Mouse (Mus musculus) hindbrain, postnatal 0 days (tissue): Measurements from ENCODE around the gene Usp16. TPM values are rescaled to one million over a fixed set of nuclear protein-coding genes. Genes with fewer than 3 reads are reported as not detected.

Source experiments
- ATAC-seq: fragments of 200-750 bp; cut with Nextera tagmentation; 2 replicates; pipeline ENCODE4 v1.8.0; 2017; ENCODE audit warnings: mild to moderate bottlenecking, moderate TSS enrichment, moderate library complexity
- DNase-seq: peaks from one replicate; pipeline ENCODE4 v3.0.0-alpha.2; 2015; ENCODE audit warnings: low spot score
- H3K27ac ChIP-seq: fragments of 300-500 bp; sonication (generic); 2 replicates; pipeline ENCODE4 v1.5.1; 2014; ENCODE audit warnings: mild to moderate bottlenecking
- H3K27me3 ChIP-seq: fragments of 300-500 bp; sonication (generic); 2 replicates; pipeline ENCODE4 v1.6.1; 2014; ENCODE audit warnings: low read length, mixed read lengths; ENCODE audit not compliant: insufficient read depth
- H3K36me3 ChIP-seq: fragments of 300-500 bp; sonication (generic); 2 replicates; pipeline ENCODE4 v1.6.1; 2014; ENCODE audit warnings: low read length, mixed read lengths; ENCODE audit not compliant: insufficient read depth
- H3K4me1 ChIP-seq: fragments of 300-500 bp; sonication (generic); 2 replicates; pipeline ENCODE4 v1.6.1; 2014; ENCODE audit warnings: antibody characterized with exemption, low read length, mixed read lengths; ENCODE audit not compliant: insufficient read depth
- H3K4me2 ChIP-seq: fragments of 300-500 bp; sonication (generic); 2 replicates; pipeline ENCODE4 v1.6.1; 2014; ENCODE audit warnings: low read depth, mild to moderate bottlenecking, low read length, moderate library complexity, mixed read lengths
- H3K4me3 ChIP-seq: fragments of 300-500 bp; sonication (generic); 2 replicates; pipeline ENCODE4 v1.5.1; 2014; ENCODE audit warnings: low read length
- H3K9ac ChIP-seq: fragments of 300-500 bp; sonication (generic); replicated peaks from 2 replicates; pipeline ENCODE4 v1.6.1; 2014; ENCODE audit warnings: mild to moderate bottlenecking, low read length, moderate library complexity, mixed read lengths
- H3K9me3 ChIP-seq: fragments of 300-500 bp; sonication (generic); 2 replicates; pipeline ENCODE4 v1.6.1; 2016; ENCODE audit warnings: low read length, mixed read lengths
- CTCF ChIP-seq: IDR thresholded peaks from 2 replicates; pipeline ENCODE4 v1.5.1; 2016; ENCODE audit warnings: antibody characterized with exemption, control low read depth, low read depth
- WGBS: fragments of 180-500 bp; shearing (Covaris S2); extraction: QIAGEN DNeasy Blood & Tissue Kit; methylation state at CpG from one replicate; pipeline ENCODE4 v1.1.7; 2014; 5-methylcytosine and 5-hydroxymethylcytosine counted together
- polyA plus RNA-seq: library from polyadenylated mRNA; unstranded; fragments of >200 nt; fragmentation: Nextera tagmentation; extraction: Ambion mirVana; gene quantifications from 2 replicates; pipeline ENCODE4 v1.2.1, GENCODE M21; 2015
- total RNA-seq: library from RNA; depleted of rRNA; stranded (reverse); fragments of >200 nt; gene quantifications from 2 replicates; pipeline ENCODE4 v1.2.3, GENCODE M21; 2014

The Usp16 gene
- total and polyA plus RNA-seq, 2 experiments from 2014 or later = 32.2 to 42.9 TPM

DNA sequence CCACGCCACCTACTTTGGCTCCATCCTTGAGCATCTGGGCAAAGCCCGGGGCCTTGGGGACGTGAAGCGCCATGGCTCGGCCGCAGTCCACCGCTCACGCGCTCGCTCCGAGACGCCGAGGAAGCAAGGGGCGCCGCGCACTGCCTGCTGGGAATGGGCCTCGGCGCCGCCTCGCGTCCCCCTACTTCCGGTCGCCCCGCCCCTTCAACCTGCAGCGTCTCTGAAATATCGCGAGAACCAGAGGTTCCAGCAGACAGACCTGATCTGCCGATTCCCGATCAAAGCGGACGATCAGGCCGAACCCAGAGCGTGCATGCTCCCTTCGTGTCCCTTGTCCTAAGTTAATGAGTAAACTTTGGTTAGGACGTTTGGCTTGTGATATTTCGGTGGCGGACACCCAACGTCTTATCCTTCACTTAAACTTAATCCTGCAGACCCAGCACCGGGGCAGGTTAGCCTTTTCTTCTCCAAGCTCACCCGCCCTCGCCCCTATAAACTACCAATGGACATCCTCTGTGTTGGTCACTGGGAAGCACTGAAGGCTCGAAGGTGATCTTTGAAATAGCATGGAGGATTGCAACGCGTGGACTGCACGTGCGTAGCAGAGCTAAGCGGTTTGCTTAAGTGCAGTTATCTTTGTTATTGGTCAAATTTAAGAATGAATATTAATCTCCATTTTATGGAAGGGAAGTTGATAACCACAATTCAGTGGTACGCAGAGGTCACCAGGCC is 41.4 kb downstream of the Usp16 start, which contains the start of gene Cct8:
TSS of gene Cct8 (minus strand) at position 158 of the 732 bp plus-strand sequence.
- ATAC-seq (peak; percentile 97), DNase-seq (peak; percentile 99)
- WGBS = under 1% methylated on average over 48 of the region's 48 CpGs
- H3K4me3 ChIP-seq = peak within 1 kb of the TSS; percentile 98
- H3K27ac ChIP-seq = peak within 1 kb of the TSS; percentile 93
- H3K27me3 ChIP-seq = no peaks in the 10 kb centered on the region
- H3K36me3 ChIP-seq = peaks cover 19% of the 10 kb centered on the region
- peak within 1 kb of the TSS; percentile 98 for H3K9ac ChIP-seq
- TF ChIP-seq CTCF = no peak
- no peaks in the 10 kb centered on the region for H3K9me3 ChIP-seq
- peaks cover 11% of the 10 kb centered on the region for H3K4me1 ChIP-seq
- peak within 1 kb of the TSS; percentile 64 for H3K4me2 ChIP-seq

GRCm38 (mm10) chr16:87496728-87497127 is 42.2 kb downstream of the Usp16 start:
- H3K9ac ChIP-seq = no peak overlapping the region
- ATAC-seq (no peak), DNase-seq (no peak)
- peaks cover 11% of the 10 kb centered on the region for H3K4me1 ChIP-seq
- peaks cover 11% of the 10 kb centered on the region for H3K36me3 ChIP-seq
- WGBS = 91% methylated on average over 2 of the region's 2 CpGs
- H3K27me3 ChIP-seq = no peaks in the 10 kb centered on the region
- no peaks in the 10 kb centered on the region for H3K9me3 ChIP-seq
- TF ChIP-seq CTCF = no peak
- H3K4me2 ChIP-seq = peak overlapping the region; percentile 64
- H3K27ac ChIP-seq = no peak overlapping the region
- peak overlapping the region; percentile 98; the same call in 1 of the 2 replicates for H3K4me3 ChIP-seq

DNA sequence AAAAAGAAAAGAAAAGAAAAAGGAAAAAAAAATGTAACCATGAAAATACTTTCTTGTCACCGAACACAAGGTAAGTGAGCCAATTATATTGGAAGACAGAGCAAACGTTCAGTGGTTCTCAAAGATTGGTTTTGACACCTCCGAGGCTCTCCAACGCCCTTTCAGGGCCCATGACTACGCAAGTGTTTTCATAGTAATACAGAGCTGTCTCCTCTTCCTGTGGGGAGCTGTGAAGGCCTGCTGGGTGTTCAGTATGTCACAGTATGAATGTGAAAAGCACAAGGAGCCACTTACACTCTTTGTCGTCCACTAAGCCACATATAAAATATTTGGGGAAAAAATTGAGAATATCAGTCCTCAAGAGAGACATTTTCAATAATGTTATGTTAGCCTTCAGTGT is 42.7 kb downstream of the Usp16 start:
- Histone ChIP-seq H3K4me3 (no peak overlapping the region), H3K4me1 (peaks cover 11% of the 10 kb centered on the region), H3K9me3 (no peaks in the 10 kb centered on the region), H3K27me3 (no peaks in the 10 kb centered on the region), H3K36me3 (peaks cover 7% of the 10 kb centered on the region; the same call in 1 of the 2 replicates), H3K27ac (no peak overlapping the region), H3K4me2 (no peak overlapping the region), H3K9ac (no peak overlapping the region)
- WGBS = 86% methylated on average over 6 of the region's 6 CpGs
- ATAC-seq (no peak), DNase-seq (no peak)
- TF ChIP-seq CTCF = no peak

DNA sequence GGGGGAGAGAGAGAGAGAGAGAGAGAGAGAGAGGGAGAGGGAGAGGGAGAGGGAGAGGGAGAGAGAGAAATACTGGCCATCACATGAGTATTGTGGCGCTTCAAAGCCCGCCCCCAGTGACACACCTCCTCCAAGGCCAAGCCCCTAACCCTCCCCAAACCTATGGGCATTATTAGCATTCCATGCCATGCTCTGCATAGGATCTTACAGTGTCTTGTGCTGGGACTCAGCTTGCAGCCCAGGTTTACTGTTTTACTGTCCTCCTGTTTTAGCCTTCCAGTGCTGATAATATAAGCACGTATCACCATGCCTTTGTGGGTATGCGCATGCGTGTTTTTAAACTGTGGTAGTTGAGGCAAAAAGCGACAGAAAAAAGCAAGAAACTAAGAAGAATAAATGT is 45.1 kb downstream of the Usp16 start:
- H3K9ac ChIP-seq = no peak overlapping the region
- 57% methylated on average over 6 of the region's 6 CpGs for WGBS
- no peaks in the 10 kb centered on the region for H3K9me3 ChIP-seq
- no peak for TF ChIP-seq CTCF
- H3K27ac ChIP-seq = no peak overlapping the region
- DNase-seq (no peak), ATAC-seq (no peak)
- no peaks in the 10 kb centered on the region for H3K36me3 ChIP-seq
- H3K4me3 ChIP-seq = no peak overlapping the region
- H3K4me2 ChIP-seq = no peak overlapping the region
- H3K27me3 ChIP-seq = no peaks in the 10 kb centered on the region
- H3K4me1 ChIP-seq = peaks cover 2% of the 10 kb centered on the region

GRCm38 (mm10) chr16:87501304-87502078 is 47.0 kb downstream of the Usp16 start:
- Histone ChIP-seq H3K9ac (no peak overlapping the region), H3K27me3 (no peaks in the 10 kb centered on the region), H3K4me3 (no peak overlapping the region), H3K4me1 (no peaks in the 10 kb centered on the region), H3K9me3 (no peaks in the 10 kb centered on the region), H3K27ac (no peak overlapping the region), H3K36me3 (no peaks in the 10 kb centered on the region), H3K4me2 (no peak overlapping the region)
- ATAC-seq (0 out of 2 replicates have a peak, but pooled peaks have one; percentile 43), DNase-seq (no peak)
- WGBS = 61% methylated on average over 13 of the region's 13 CpGs
- no peak for TF ChIP-seq CTCF

DNA sequence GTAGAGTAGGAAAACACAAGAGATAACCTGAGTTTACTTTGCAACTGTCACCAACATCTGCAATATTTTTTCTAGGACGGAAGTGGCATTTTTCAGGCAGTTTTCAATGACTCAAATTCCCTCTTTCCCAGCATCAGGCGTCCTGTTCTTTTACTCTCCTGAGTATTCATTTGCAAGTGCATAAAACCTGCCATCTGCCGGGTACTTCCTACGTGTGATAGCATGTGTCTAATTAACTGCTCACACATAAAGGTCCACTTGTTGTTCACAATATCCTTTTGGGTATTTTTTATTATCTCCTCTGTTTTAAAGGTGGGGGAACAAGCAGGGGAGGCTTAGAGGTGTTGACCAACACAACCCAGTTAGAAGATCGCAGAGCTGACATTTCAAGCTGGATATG is 57.2 kb downstream of the Usp16 start:
- no peak for ATAC-seq

GRCm38 (mm10) chr16:87512331-87512730 is 57.8 kb downstream of the Usp16 start:
- no peaks in the 10 kb centered on the region for H3K27me3 ChIP-seq
- H3K36me3 ChIP-seq = no peaks in the 10 kb centered on the region
- no peaks in the 10 kb centered on the region for H3K9me3 ChIP-seq
- WGBS = 93% methylated on average over 14 of the region's 14 CpGs
- ATAC-seq (no peak), DNase-seq (no peak)
- no peak overlapping the region for H3K4me2 ChIP-seq
- no peak overlapping the region for H3K27ac ChIP-seq
- no peak overlapping the region for H3K4me3 ChIP-seq
- no peak for TF ChIP-seq CTCF
- no peak overlapping the region for H3K9ac ChIP-seq
- no peaks in the 10 kb centered on the region for H3K4me1 ChIP-seq

More for the DNA sequence above, 57.2 kb downstream of the Usp16 start:
- WGBS = 55% methylated on average over 5 of the region's 5 CpGs
- Histone ChIP-seq H3K27me3 (no peaks in the 10 kb centered on the region), H3K4me1 (no peaks in the 10 kb centered on the region), H3K27ac (no peak overlapping the region), H3K4me2 (no peak overlapping the region), H3K36me3 (no peaks in the 10 kb centered on the region), H3K9me3 (no peaks in the 10 kb centered on the region), H3K9ac (no peak overlapping the region), H3K4me3 (no peak overlapping the region)
- no peak for DNase-seq
- TF ChIP-seq CTCF = no peak
